In the genomic region with DNA sequence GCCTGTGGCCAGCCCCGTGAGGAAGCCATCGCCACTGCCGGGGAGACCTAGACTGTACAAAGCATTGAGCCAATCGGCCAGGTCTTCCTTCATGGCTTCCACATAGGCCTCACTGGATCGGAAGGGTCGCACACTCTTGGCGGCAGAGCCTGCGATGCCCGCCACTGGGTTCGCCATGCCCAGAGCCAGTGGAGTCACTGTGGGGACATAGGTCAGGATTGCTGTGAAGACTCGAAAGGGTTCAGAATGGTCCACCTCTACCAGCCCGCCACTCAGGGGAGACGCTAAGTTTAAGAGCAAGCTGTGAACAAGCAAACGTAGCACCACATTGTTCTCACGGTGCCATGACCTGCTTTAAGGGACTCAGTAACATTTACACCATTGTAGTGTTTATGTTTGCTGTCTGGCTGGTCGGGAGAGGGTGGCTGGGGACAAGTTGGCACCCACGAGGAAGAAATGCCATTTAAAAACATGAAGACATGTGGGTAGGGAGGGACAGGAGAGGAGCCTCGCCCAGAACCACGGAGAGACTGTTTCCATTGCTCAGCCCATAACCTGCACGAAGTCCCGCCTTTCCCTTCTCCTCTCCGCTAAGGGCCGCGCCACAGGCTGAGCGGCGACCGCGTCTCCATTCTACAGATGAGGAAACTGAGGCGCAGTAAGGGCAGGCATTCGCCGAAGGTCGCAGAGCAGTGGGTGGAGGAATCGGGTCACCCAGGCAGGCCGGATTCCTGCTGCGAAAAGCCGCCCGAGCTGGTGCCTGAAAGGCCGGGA, we compare ENCODE assay signal across 7 mouse cellular contexts. TPM values are rescaled to one million over a fixed set of nuclear protein-coding genes. Genes with fewer than 3 reads are reported as not detected.
DNase-seq lines count a peak whose midpoint lies in the region; ATAC-seq lines count a peak whose summit lies in the region.

No protein-coding gene starts in this region.

- H3K4me1 ChIP-seq in embryonic facial prominence, embryonic 15.5 days = peaks cover 48% of the 10 kb centered on the region
- H3K4me1 ChIP-seq in intestine, embryonic 16.5 days (ENCODE audit: control insufficient read depth, insufficient read depth, low read length) = peaks cover 38% of the 10 kb centered on the region
- peaks cover 32% of the 10 kb centered on the region for H3K4me1 ChIP-seq in midbrain, embryonic 11.5 days (ENCODE audit: control insufficient read depth, insufficient read depth, low read length)

- H3K9ac ChIP-seq in embryonic facial prominence, embryonic 15.5 days = peak overlapping the region; percentile 66
- H3K9ac ChIP-seq in intestine, embryonic 16.5 days (ENCODE audit: low read depth, low read length) = peak overlapping the region; percentile 85
- peak overlapping the region; percentile 73 for H3K9ac ChIP-seq in midbrain, embryonic 11.5 days (ENCODE audit: low read length)

- peak overlapping the region; percentile 73 for H3K4me3 ChIP-seq in embryonic facial prominence, embryonic 15.5 days (replicated peaks)
- peak overlapping the region; percentile 67 for H3K4me3 ChIP-seq in intestine, embryonic 16.5 days (ENCODE audit: low read length)
- peak overlapping the region; percentile 67 for H3K4me3 ChIP-seq in midbrain, embryonic 11.5 days (ENCODE audit: low read depth, low read length)

- no peak for ATAC-seq in embryonic facial prominence, embryonic 15.5 days (ENCODE audit: insufficient number of reproducible peaks, low FRiP score, low TSS enrichment, low read depth)
- ATAC-seq in intestine, embryonic 16.5 days = no peak
- 0 out of 2 replicates have a peak, but pooled peaks have one; percentile 3 for ATAC-seq in midbrain, embryonic 11.5 days (ENCODE audit: low FRiP score)

- H3K27ac ChIP-seq in embryonic facial prominence, embryonic 15.5 days (replicated peaks) = no peak overlapping the region
- no peak overlapping the region; the same call in 1 of the 2 replicates for H3K27ac ChIP-seq in intestine, embryonic 16.5 days (ENCODE audit: low read length)
- no peak overlapping the region for H3K27ac ChIP-seq in midbrain, embryonic 11.5 days (ENCODE audit: low read depth, low read length)

- no peaks in the 10 kb centered on the region for H3K9me3 ChIP-seq in embryonic facial prominence, embryonic 15.5 days (replicated peaks)
- no peaks in the 10 kb centered on the region for H3K9me3 ChIP-seq in intestine, embryonic 16.5 days (ENCODE audit: control insufficient read depth, low read length)
- no peaks in the 10 kb centered on the region; the same call in 1 of the 2 replicates for H3K9me3 ChIP-seq in midbrain, embryonic 11.5 days (ENCODE audit: control insufficient read depth, low read length)

- peaks cover 46% of the 10 kb centered on the region for H3K27me3 ChIP-seq in embryonic facial prominence, embryonic 15.5 days
- H3K27me3 ChIP-seq in intestine, embryonic 16.5 days (replicated peaks; ENCODE audit: control insufficient read depth, insufficient read depth, low read length) = peaks cover 20% of the 10 kb centered on the region
- H3K27me3 ChIP-seq in midbrain, embryonic 11.5 days (ENCODE audit: control insufficient read depth, insufficient read depth, low read length) = peaks cover 53% of the 10 kb centered on the region

- DNase-seq in urinary bladder, adult 18-20 months (ENCODE audit: low spot score in 2 of 2) = peak; percentile 10 to 47
- no peak for DNase-seq in urinary bladder, postnatal 4 days (ENCODE audit: low spot score in 2 of 2)
- peak; percentile 90 for DNase-seq in midbrain, embryonic 11.5 days (ENCODE audit: low spot score, missing footprints)
- no peak for DNase-seq in cerebellum, adult 11-12 months
- no peak for DNase-seq in adrenal gland, adult 18-20 months (ENCODE audit: low spot score in 2 of 2)

- peaks cover 17% of the 10 kb centered on the region for H3K36me3 ChIP-seq in embryonic facial prominence, embryonic 15.5 days
- peaks cover 7% of the 10 kb centered on the region for H3K36me3 ChIP-seq in intestine, embryonic 16.5 days (ENCODE audit: control insufficient read depth, insufficient read depth, low read length)
- peaks cover 16% of the 10 kb centered on the region for H3K36me3 ChIP-seq in midbrain, embryonic 11.5 days (ENCODE audit: control insufficient read depth, insufficient read depth, low read length)

- 13% methylated on average over 38 of the region's 38 CpGs for WGBS in embryonic facial prominence, embryonic 15.5 days
- 16% methylated on average over 38 of the region's 38 CpGs for WGBS in intestine, embryonic 16.5 days
- WGBS in midbrain, embryonic 11.5 days = 17% methylated on average over 35 of the region's 38 CpGs

- H3K4me2 ChIP-seq in embryonic facial prominence, embryonic 15.5 days (replicated peaks) = peak overlapping the region; percentile 91
- H3K4me2 ChIP-seq in intestine, embryonic 16.5 days (ENCODE audit: low read depth, low read length) = peak overlapping the region; percentile 81
- H3K4me2 ChIP-seq in midbrain, embryonic 11.5 days = peak overlapping the region; percentile 83

RNA-seq across cellular contexts. Expression of a gene that starts 0.7 kb away (rescaled TPM):
- 39.0 and 43.3 TPM in 2 replicates for polyA plus RNA-seq in embryonic facial prominence, embryonic 15.5 days (2015; fragmentation: Nextera tagmentation; extraction: Ambion mirVana)
- 17.5 and 21.0 TPM in 2 replicates for polyA plus RNA-seq in intestine, embryonic 16.5 days (2015; fragmentation: Nextera tagmentation; extraction: Ambion mirVana)
- 19.4 and 23.1 TPM in 2 replicates for polyA plus RNA-seq in midbrain, embryonic 11.5 days (2014; fragmentation: Nextera tagmentation; extraction: Ambion mirVana)
- 10 to 100 TPM; 45.2 to 49.9 TPM for total RNA-seq in adrenal gland, adult 18-20 months (2021)

RNA-seq across cellular contexts. Expression of a gene that starts 6.5 kb away (rescaled TPM):
- 4.1 TPM in 2 replicates for polyA plus RNA-seq in embryonic facial prominence, embryonic 15.5 days (2015; fragmentation: Nextera tagmentation; extraction: Ambion mirVana)
- 0.69 and 0.71 TPM in 2 replicates for polyA plus RNA-seq in intestine, embryonic 16.5 days (2015; fragmentation: Nextera tagmentation; extraction: Ambion mirVana)
- polyA plus RNA-seq in midbrain, embryonic 11.5 days (2014; fragmentation: Nextera tagmentation; extraction: Ambion mirVana) = 0.19 and 0.37 TPM in 2 replicates
- under 1 TPM in 1 of 2 experiments, not detected in 1; 0.46 TPM for total RNA-seq in adrenal gland, adult 18-20 months (2021)

RNA-seq across cellular contexts. Expression of a gene that starts 34.3 kb away (rescaled TPM):
- polyA plus RNA-seq in embryonic facial prominence, embryonic 15.5 days (2015; fragmentation: Nextera tagmentation; extraction: Ambion mirVana) = 28.8 and 29.4 TPM in 2 replicates
- polyA plus RNA-seq in intestine, embryonic 16.5 days (2015; fragmentation: Nextera tagmentation; extraction: Ambion mirVana) = 27.8 and 32.5 TPM in 2 replicates
- 20.4 and 21.3 TPM in 2 replicates for polyA plus RNA-seq in midbrain, embryonic 11.5 days (2014; fragmentation: Nextera tagmentation; extraction: Ambion mirVana)
- total RNA-seq in adrenal gland, adult 18-20 months (2021) = 10 to 100 TPM; 16.3 to 19.5 TPM

RNA-seq across cellular contexts. Expression of a gene that starts 34.6 kb away (rescaled TPM):
- 691 and 729 TPM in 2 replicates for polyA plus RNA-seq in embryonic facial prominence, embryonic 15.5 days (2015; fragmentation: Nextera tagmentation; extraction: Ambion mirVana)
- 499 and 529 TPM in 2 replicates for polyA plus RNA-seq in intestine, embryonic 16.5 days (2015; fragmentation: Nextera tagmentation; extraction: Ambion mirVana)
- polyA plus RNA-seq in midbrain, embryonic 11.5 days (2014; fragmentation: Nextera tagmentation; extraction: Ambion mirVana) = 419 and 422 TPM in 2 replicates
- 100 to 1,000 TPM; 211 to 300 TPM for total RNA-seq in adrenal gland, adult 18-20 months (2021)

Comparison
In these comparisons a context has a peak if more than half of its experiments do, and no peak if none do; other contexts are left out.
1. DNase-seq: peak in urinary bladder, adult 18-20 months (2 of 2) and midbrain, embryonic 11.5 days (single experiment); none in urinary bladder, postnatal 4 days (0 of 2), cerebellum, adult 11-12 months (single experiment) and adrenal gland, adult 18-20 months (0 of 2).
2. Peak in every context shown above with its lines, with median percentiles within 50 percentile points of each other: H3K4me2 ChIP-seq, H3K4me3 ChIP-seq and H3K9ac ChIP-seq.